Mouse (Mus musculus): ENCODE data around the gene Hmgcl. TPM values are rescaled to one million over a fixed set of nuclear protein-coding genes. Genes with fewer than 3 reads are reported as not detected.
"Not testable (repeated sequence)": the region's sequence is repeated elsewhere in the genome, so short reads cannot be mapped to it uniquely, and the experiment has no call there.

Hmgcl gene
- total RNA-seq, 1 experiment from 2014 or later: 97.1 TPM

GRCm38 (mm10) chr4:135925341-135925740 lies 20.9 kb upstream of the Hmgcl start:
- ATAC-seq (ENCODE audit: extremely low read depth, insufficient number of reproducible peaks, low FRiP score, poor library complexity, severe bottlenecking): no peak

GRCm38 (mm10) chr4:135926195-135926808 lies 19.9 kb upstream of the Hmgcl start:
- no peak for ATAC-seq (ENCODE audit: extremely low read depth, insufficient number of reproducible peaks, low FRiP score, poor library complexity, severe bottlenecking)

DNA sequence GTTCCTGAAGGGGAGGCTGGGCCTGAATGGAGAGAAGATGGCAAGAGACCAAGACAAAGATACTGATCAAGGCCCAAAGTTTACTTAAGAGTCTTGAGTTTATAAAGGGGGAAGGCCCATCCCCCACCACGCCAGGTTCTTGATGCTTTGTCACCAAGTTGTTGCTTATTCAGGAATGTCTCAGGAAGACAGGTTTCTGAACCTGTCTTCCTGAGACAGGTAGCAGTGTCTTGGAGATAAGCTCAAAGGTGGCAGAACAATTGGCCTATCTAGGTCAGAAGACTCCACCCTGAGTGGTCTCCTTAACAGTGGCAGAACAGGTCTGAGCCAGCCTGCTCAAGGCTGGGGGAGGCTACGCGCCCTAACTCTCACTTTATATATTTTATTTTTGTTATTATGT lies 19.4 kb upstream of the Hmgcl start:
- ATAC-seq (ENCODE audit: extremely low read depth, insufficient number of reproducible peaks, low FRiP score, poor library complexity, severe bottlenecking): no peak

- ATAC-seq (ENCODE audit: extremely low read depth, insufficient number of reproducible peaks, low FRiP score, poor library complexity, severe bottlenecking): no peak
Measured at GRCm38 (mm10) chr4:135928376-135928775, 17.9 kb upstream of the Hmgcl start.

DNA sequence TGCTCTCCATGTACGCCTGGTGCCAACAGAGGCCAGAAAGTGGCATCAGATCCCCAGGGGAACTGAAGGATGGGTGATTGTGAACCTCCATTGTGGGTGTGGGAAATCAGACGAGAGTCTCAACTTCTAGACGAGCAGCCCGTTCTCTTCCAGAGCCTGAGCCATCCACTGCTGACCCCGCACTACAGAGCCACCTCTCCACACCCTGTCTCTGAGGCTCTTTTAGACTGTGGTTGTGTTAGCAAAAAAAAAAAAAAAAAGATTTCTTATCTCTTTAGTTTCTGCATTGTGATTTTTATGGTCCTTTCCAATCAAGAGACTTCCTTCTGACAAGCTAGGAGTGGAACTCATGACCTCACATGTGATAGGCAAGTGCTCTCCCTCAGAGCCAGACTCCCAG lies 16.8 kb upstream of the Hmgcl start:
- ATAC-seq (ENCODE audit: extremely low read depth, insufficient number of reproducible peaks, low FRiP score, poor library complexity, severe bottlenecking): no peak

GRCm38 (mm10) chr4:135929828-135930227 lies 16.4 kb upstream of the Hmgcl start:
- ATAC-seq (ENCODE audit: extremely low read depth, insufficient number of reproducible peaks, low FRiP score, poor library complexity, severe bottlenecking): no peak

DNA sequence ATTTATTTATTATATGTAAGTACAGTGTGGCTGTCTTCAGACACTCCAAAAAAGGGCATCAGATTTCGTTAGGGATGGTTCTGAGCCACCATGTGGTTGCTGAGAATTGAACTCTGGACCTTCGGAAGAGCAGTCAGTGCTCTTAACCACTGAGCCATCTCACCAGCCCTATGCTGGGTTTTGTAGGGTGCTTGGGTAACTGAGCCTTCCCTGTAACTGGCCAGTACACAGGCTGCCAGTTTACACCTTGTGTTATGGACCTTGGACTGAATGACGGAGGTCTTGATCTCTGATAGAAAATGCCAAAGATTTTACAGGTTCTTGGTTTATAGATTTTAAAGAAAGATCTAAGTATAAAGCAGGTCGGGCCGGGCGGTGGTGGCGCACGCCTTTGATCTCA lies 16.0 kb upstream of the Hmgcl start:
- no peak for ATAC-seq (ENCODE audit: extremely low read depth, insufficient number of reproducible peaks, low FRiP score, poor library complexity, severe bottlenecking)

GRCm38 (mm10) chr4:135931832-135932231 lies 14.4 kb upstream of the Hmgcl start:
- ATAC-seq (ENCODE audit: extremely low read depth, insufficient number of reproducible peaks, low FRiP score, poor library complexity, severe bottlenecking): peak; percentile 80; the same call in 1 of the 2 replicates

DNA sequence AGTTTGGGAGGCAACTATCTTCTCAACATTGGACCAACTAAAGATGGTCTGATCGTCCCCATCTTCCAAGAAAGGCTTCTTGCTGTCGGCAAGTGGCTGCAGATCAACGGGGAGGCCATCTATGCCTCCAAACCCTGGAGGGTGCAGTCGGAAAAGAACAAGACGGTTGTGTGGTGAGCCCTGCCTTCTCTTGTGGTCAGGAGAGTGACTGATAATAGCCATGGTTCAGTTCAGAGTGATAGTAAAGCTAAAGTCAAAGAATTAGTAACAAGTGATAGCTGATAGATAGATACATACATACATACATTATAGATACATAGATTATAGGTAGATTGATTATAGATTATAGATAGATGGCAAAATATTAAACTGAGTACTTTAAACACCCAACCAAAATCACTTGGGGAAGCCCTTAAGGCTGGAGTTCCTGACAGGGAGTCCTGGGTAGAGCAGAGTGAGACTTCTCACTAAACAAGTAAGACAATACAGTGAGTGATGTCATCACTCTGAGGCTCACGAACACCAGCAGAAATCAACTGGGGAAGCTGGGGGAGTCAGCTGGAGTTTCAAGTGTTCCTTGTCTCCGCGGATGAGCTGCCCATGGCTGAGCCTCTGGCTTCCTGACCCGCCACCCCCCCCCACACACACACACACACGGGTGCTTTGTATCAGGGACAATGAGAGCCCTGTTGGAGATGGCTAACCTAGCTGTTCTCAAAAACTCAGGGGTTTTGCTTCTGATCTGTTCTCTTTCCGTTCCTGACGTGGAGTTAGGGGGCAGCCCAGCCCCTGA lies 11.3 kb upstream of the Hmgcl start:
- ATAC-seq (ENCODE audit: extremely low read depth, insufficient number of reproducible peaks, low FRiP score, poor library complexity, severe bottlenecking): no peak

GRCm38 (mm10) chr4:135935502-135935901 lies 10.7 kb upstream of the Hmgcl start:
- no peak for ATAC-seq (ENCODE audit: extremely low read depth, insufficient number of reproducible peaks, low FRiP score, poor library complexity, severe bottlenecking)

DNA sequence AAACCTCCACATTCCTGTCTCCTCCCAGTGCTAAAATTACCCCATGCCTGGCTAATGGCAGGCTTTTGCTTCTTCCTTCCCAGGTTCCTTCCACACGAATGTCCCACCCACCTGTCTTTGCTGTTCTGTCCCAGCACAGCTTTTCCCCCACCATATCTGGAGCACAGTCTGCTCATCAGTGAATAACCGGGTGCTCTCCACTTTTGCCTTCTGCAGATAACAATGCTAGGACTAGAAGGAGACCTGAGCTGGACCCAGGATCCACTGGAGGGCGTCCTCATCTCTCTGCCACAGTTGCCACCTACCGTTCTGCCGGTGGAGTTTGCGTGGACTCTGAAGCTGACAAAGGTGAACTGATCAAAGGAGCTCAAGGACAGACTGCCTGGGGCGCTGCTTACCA lies 7.4 kb upstream of the Hmgcl start:
- no peak for ATAC-seq (ENCODE audit: extremely low read depth, insufficient number of reproducible peaks, low FRiP score, poor library complexity, severe bottlenecking)

- not testable (repeated sequence) for ATAC-seq (ENCODE audit: extremely low read depth, insufficient number of reproducible peaks, low FRiP score, poor library complexity, severe bottlenecking)
Measured at GRCm38 (mm10) chr4:135941026-135941425, 5.2 kb upstream of the Hmgcl start.

GRCm38 (mm10) chr4:135942193-135942592 lies 4.1 kb upstream of the Hmgcl start:
- ATAC-seq (ENCODE audit: extremely low read depth, insufficient number of reproducible peaks, low FRiP score, poor library complexity, severe bottlenecking): no peak

GRCm38 (mm10) chr4:135943389-135943788 lies 2.9 kb upstream of the Hmgcl start:
- no peak for ATAC-seq (ENCODE audit: extremely low read depth, insufficient number of reproducible peaks, low FRiP score, poor library complexity, severe bottlenecking)

GRCm38 (mm10) chr4:135945706-135946105 lies 542 bp upstream of the Hmgcl start:
- peak; percentile 46 for ATAC-seq (ENCODE audit: extremely low read depth, insufficient number of reproducible peaks, low FRiP score, poor library complexity, severe bottlenecking)

DNA sequence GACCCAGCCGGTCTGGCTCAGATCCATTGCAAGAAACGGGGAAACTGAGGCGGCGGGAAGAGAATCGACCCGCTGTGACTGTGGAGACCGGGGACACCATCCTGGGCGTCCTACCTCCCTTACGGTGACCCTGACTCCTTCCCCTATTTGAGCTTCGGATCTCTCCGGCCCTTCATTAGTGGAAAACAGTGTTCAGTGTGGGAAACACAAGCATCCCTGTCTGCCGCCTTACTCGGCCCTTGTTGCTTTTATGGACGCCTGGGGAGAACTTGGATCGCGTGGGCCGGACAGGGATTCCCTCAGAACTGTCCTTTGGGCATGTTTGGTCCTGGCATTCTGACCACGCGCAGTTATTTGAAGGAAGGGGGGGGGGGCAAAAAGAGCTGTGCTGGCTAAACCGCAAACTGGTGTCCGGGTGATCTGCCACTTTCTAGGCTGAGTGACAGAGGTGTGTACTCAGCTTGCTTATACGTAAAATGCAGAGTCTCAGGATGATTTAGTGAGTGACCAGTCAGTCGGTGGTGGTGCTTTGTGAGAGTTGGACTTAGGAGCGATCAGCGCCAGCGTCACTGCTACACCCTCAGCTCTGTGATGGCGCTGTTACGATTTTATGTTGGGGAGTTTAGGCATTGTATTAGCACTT lies 532 bp downstream of the Hmgcl start:
- no peak for ATAC-seq (ENCODE audit: extremely low read depth, insufficient number of reproducible peaks, low FRiP score, poor library complexity, severe bottlenecking)

DNA sequence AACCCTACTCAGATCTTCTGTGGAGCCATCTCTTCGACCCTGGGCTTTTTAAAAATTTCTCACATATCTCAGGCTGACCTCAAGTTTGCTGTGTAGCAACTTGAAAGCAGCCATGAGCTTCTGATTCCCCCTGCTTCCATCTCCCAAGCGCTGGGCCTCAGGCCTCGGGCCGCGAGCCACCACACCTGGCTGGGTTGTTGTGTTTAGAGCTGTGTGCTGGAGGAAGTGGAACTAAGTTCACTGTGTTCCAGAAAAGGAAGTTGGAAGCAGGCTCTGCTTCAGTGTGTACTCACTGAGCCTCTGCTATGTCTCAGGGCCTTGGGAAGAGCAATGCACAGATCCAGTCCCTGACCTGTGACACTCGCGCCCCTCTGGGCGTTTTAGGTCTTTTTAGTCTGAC lies 1.9 kb downstream of the Hmgcl start:
- no peak for ATAC-seq (ENCODE audit: extremely low read depth, insufficient number of reproducible peaks, low FRiP score, poor library complexity, severe bottlenecking)

- ATAC-seq (ENCODE audit: extremely low read depth, insufficient number of reproducible peaks, low FRiP score, poor library complexity, severe bottlenecking): no peak
Measured at GRCm38 (mm10) chr4:135949475-135949874, 3.2 kb downstream of the Hmgcl start.

DNA sequence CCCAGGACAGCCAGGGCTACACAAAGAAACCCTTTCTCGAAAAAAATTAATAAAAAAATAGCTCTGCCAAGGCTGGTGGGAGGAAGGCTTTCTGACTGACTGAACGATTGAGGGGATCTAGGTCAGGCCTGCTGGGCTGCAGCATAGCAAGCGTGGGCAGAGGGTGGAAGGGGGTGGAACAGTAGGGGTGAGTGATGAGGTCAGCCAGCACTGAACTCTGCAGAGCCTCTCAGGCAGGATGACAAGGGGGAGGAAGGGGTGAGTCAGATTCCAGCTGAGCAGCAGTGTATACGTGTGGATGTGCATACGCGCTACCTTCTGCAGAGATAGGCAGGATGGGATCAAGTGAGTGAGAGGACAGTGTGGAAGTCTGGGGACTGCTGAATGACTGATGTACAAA lies 3.7 kb downstream of the Hmgcl start:
- no peak for ATAC-seq (ENCODE audit: extremely low read depth, insufficient number of reproducible peaks, low FRiP score, poor library complexity, severe bottlenecking)

DNA sequence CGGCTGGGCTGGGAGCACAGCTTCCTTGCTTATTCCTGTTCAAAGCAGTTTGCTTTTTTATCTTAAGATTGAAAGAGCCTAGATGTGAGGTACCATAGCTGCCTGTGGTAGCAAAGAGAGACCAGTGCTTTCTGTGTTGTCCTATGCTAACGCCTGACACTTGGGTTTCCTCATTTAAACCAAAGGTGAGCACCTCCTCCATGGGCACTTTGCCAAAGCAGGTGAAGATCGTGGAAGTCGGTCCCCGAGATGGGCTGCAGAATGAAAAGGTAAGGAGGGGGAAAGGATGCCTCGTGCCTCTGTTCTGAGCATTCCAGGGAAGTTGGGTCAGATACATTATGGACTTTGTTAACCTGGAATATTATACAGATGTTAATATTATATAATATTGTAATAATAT lies 4.1 kb downstream of the Hmgcl start:
- no peak for ATAC-seq (ENCODE audit: extremely low read depth, insufficient number of reproducible peaks, low FRiP score, poor library complexity, severe bottlenecking)

Data from neutrophil, adult 5-6 weeks (primary cell).